Mouse (Mus musculus): ENCODE measurements around the gene Plekha1. TPM values are rescaled to one million over a fixed set of nuclear protein-coding genes. Genes with fewer than 3 reads are reported as not detected.

Plekha1 gene
- polyA plus RNA-seq, 1 experiment = 13.4 TPM

- H3K36me3 ChIP-seq (ENCODE audit: control insufficient read depth, insufficient read depth) = peaks cover 8% of the 10 kb centered on the region
- peak; percentile 100 for TF ChIP-seq CEBPB (IDR thresholded peaks at IDR 0.05; ENCODE audit: insufficient read depth, poor library complexity, severe bottlenecking)
- TF ChIP-seq POLR2A (IDR thresholded peaks at IDR 0.05; ENCODE audit: insufficient read length, low read depth) = peak; percentile 15
- no peak for TF ChIP-seq TCF12 (IDR thresholded peaks at IDR 0.05; ENCODE audit: insufficient read depth, poor library complexity, severe bottlenecking)
- H3K79me2 ChIP-seq (ENCODE audit: control insufficient read depth, insufficient read depth) = peaks cover 49% of the 10 kb centered on the region
- no peak overlapping the region for H3K4me3 ChIP-seq
- no peak overlapping the region for H3ac ChIP-seq (ENCODE audit: control insufficient read depth, insufficient read length)
- H3K27me3 ChIP-seq (ENCODE audit: control insufficient read depth, insufficient read depth, insufficient read length) = no peaks in the 10 kb centered on the region
- H3K4me2 ChIP-seq (ENCODE audit: low read depth) = peak overlapping the region; percentile 37
Observed at GRCm38 (mm10) chr7:130943280-130943895, 77.8 kb downstream of the Plekha1 start.

DNA sequence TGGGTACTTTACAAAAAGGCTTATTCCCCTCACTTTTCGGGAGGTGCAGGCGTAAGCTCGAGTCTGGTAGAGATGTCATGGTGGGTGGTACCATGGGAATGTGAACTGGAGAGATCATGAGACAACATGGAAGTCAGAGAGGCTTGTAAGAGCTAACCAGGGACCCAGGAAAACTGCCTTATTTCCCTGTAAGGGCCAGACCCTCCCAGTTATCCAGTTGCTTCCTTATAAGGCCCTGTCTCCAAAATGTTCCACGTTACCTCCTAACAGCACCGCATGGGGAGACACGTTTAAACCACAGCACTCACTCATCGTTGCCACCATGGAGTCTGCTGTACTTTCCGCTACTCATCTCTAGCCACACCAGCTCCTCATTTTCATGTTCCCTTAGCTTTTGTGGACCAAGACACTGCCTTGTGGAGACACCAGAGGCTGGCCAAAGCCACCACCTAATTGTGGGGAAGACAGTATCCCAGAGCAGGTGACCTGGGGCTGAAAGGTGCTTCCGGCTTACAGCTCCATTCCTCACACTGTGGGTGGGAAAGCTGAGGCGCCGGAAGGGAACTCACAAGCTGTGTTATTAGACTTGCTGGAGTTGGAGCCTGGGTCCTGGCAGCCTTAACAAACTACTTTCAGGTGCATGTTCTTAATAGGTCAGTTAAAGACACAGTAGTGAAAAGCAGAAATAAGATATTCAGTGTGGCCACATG lies 79.4 kb downstream of the Plekha1 start:
- no peak for TF ChIP-seq SRF (IDR thresholded peaks at IDR 0.05; ENCODE audit: control insufficient read depth, insufficient read length, low read depth)
- no peaks in the 10 kb centered on the region for H3K27me3 ChIP-seq (ENCODE audit: control insufficient read depth, insufficient read depth, insufficient read length)
- no peak overlapping the region for H3K4me3 ChIP-seq
- peaks cover 35% of the 10 kb centered on the region for H3K79me2 ChIP-seq (ENCODE audit: control insufficient read depth, insufficient read depth)
- no peak overlapping the region for H3K4me2 ChIP-seq (ENCODE audit: low read depth)
- no peak overlapping the region for H3ac ChIP-seq (ENCODE audit: control insufficient read depth, insufficient read length)
- H3K36me3 ChIP-seq (ENCODE audit: control insufficient read depth, insufficient read depth) = peaks cover 8% of the 10 kb centered on the region

DNA sequence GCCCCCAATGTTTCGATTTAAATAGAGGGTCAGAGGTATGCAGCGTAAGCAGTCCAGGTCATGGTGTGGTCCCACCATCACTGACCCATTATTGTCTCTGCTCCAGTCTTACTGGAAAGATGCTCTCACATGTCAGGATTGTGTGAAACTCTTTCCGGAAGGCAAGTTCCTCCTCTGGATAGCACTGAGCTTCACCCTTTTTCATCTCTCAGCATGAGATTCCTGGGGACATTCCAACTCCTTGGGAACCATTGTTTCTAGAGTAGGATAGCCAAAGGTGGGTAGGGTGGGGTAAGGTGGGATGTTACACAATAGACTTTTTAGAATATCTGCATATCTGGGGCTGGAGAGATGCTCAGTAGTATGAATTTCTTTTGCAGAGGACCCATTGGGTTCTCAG lies 80.2 kb downstream of the Plekha1 start:
- Histone ChIP-seq H3K79me2 (ENCODE audit: control insufficient read depth, insufficient read depth) (peaks cover 33% of the 10 kb centered on the region), H3K4me3 (no peak overlapping the region), H3K4me2 (ENCODE audit: low read depth) (peak overlapping the region; percentile 26), H3K27me3 (ENCODE audit: control insufficient read depth, insufficient read depth, insufficient read length) (no peaks in the 10 kb centered on the region), H3ac (ENCODE audit: control insufficient read depth, insufficient read length) (no peak overlapping the region), H3K36me3 (ENCODE audit: control insufficient read depth, insufficient read depth) (peaks cover 8% of the 10 kb centered on the region)
- TF ChIP-seq SRF (IDR thresholded peaks at IDR 0.05; ENCODE audit: control insufficient read depth, insufficient read length, low read depth) = no peak
- no peak for TF ChIP-seq MYOG (IDR thresholded peaks at IDR 0.05; ENCODE audit: control insufficient read depth in 1 of 3, insufficient read depth in 1 of 3, insufficient read length in 2 of 3, low read depth in 2 of 3)
- no peak for TF ChIP-seq MYOD1 (IDR thresholded peaks at IDR 0.05; ENCODE audit: control insufficient read depth in 1 of 3, insufficient read length in 2 of 3, low read depth in 2 of 3)
- TF ChIP-seq MAX (IDR thresholded peaks at IDR 0.05; ENCODE audit: low read depth) = no peak
- no peak for TF ChIP-seq POLR2A (IDR thresholded peaks at IDR 0.05; ENCODE audit: insufficient read length, low read depth)
- no peak for TF ChIP-seq TCF3 (IDR thresholded peaks at IDR 0.05; ENCODE audit: insufficient read length, low read depth)
- TF ChIP-seq TCF12 (IDR thresholded peaks at IDR 0.05; ENCODE audit: insufficient read depth, poor library complexity, severe bottlenecking) = no peak
- no peak for TF ChIP-seq REST (IDR thresholded peaks at IDR 0.05; ENCODE audit: insufficient read depth, insufficient read length)
- TF ChIP-seq USF1 (IDR thresholded peaks at IDR 0.05; ENCODE audit: low read depth) = no peak

- no peak overlapping the region for H3K4me3 ChIP-seq
- H3K79me2 ChIP-seq (ENCODE audit: control insufficient read depth, insufficient read depth) = peaks cover 34% of the 10 kb centered on the region
- no peaks in the 10 kb centered on the region for H3K27me3 ChIP-seq (ENCODE audit: control insufficient read depth, insufficient read depth, insufficient read length)
- peak overlapping the region; percentile 26 for H3K4me2 ChIP-seq (ENCODE audit: low read depth)
- no peak overlapping the region for H3ac ChIP-seq (ENCODE audit: control insufficient read depth, insufficient read length)
- H3K36me3 ChIP-seq (ENCODE audit: control insufficient read depth, insufficient read depth) = peaks cover 8% of the 10 kb centered on the region
- TF ChIP-seq POLR2AphosphoS2 (IDR thresholded peaks at IDR 0.05; ENCODE audit: insufficient read length, low read depth) (no peak), CEBPB (IDR thresholded peaks at IDR 0.05; ENCODE audit: insufficient read depth, poor library complexity, severe bottlenecking) (peak; percentile 97), POLR2A (IDR thresholded peaks at IDR 0.05; ENCODE audit: insufficient read length, low read depth) (no peak), MYOD1 (IDR thresholded peaks at IDR 0.05; ENCODE audit: control insufficient read depth in 1 of 3, insufficient read length in 2 of 3, low read depth in 2 of 3) (peak in 1 of 3 experiments; percentile 3), TCF12 (IDR thresholded peaks at IDR 0.05; ENCODE audit: insufficient read depth, poor library complexity, severe bottlenecking) (peak; percentile 40), SRF (IDR thresholded peaks at IDR 0.05; ENCODE audit: control insufficient read depth, insufficient read length, low read depth) (no peak)
Observed at GRCm38 (mm10) chr7:130946303-130946702, 80.7 kb downstream of the Plekha1 start.

DNA sequence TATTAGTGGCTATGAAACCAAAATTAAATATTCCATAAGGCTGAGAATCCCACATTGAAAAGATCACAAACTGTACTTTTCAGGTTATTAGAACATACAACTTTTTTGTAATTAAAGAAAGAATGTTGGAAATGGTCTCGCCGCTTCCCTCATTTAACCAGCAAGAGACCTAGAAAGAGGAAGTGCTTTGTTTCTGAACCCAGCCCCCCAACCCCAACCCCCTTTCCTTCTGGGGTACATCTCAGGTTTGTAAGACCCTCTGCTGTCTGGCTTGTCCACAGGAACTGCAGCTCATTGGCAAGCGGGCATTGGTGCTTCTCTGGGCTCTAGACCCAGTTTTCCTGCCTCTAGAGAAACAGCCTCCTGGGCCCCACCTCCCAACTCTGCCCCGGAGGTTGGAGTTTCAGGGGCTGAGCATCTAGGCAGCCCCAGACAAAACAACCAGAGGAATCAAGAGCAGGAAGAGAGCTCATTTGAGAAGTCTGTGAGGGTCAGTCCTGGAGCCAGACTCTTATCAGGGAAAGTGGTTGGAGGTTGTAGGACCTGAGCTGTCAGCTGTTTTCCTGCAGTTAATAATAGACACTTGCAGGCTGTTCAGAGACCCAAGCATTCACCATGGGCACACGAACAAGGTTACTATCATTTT lies 83.1 kb downstream of the Plekha1 start:
- H3K4me2 ChIP-seq (ENCODE audit: low read depth) = peak overlapping the region; percentile 81
- H3ac ChIP-seq (ENCODE audit: control insufficient read depth, insufficient read length) = no peak overlapping the region
- TF ChIP-seq CEBPB (IDR thresholded peaks at IDR 0.05; ENCODE audit: insufficient read depth, poor library complexity, severe bottlenecking) (no peak), MYOD1 (IDR thresholded peaks at IDR 0.05; ENCODE audit: control insufficient read depth in 1 of 3, insufficient read length in 2 of 3, low read depth in 2 of 3) (peak; percentile 17 to 49 (median 28)), MYOG (IDR thresholded peaks at IDR 0.05; ENCODE audit: control insufficient read depth in 1 of 3, insufficient read depth in 1 of 3, insufficient read length in 2 of 3, low read depth in 2 of 3) (peak in 2 of 3 experiments; percentile 39 to 63)
- H3K4me3 ChIP-seq = no peak overlapping the region
- no peaks in the 10 kb centered on the region for H3K27me3 ChIP-seq (ENCODE audit: control insufficient read depth, insufficient read depth, insufficient read length)
- H3K36me3 ChIP-seq (ENCODE audit: control insufficient read depth, insufficient read depth) = peaks cover 8% of the 10 kb centered on the region
- H3K79me2 ChIP-seq (ENCODE audit: control insufficient read depth, insufficient read depth) = peaks cover 44% of the 10 kb centered on the region
